Mouse (Mus musculus) right cerebral cortex, postnatal 36 days (tissue): ENCODE measurements around the gene Myzap.
"Not testable (repeated sequence)": the region's sequence is repeated elsewhere in the genome, so short reads cannot be mapped to it uniquely, and the experiment has no call there.

Experiments used
- DNase-seq, 2 experiments: peaks; one replicate each; pipeline ENCODE4 v3.0.0; 2022; ENCODE audit warnings: low spot score in 2 of 2, mixed read lengths in 1 of 2

Gene Myzap

DNA sequence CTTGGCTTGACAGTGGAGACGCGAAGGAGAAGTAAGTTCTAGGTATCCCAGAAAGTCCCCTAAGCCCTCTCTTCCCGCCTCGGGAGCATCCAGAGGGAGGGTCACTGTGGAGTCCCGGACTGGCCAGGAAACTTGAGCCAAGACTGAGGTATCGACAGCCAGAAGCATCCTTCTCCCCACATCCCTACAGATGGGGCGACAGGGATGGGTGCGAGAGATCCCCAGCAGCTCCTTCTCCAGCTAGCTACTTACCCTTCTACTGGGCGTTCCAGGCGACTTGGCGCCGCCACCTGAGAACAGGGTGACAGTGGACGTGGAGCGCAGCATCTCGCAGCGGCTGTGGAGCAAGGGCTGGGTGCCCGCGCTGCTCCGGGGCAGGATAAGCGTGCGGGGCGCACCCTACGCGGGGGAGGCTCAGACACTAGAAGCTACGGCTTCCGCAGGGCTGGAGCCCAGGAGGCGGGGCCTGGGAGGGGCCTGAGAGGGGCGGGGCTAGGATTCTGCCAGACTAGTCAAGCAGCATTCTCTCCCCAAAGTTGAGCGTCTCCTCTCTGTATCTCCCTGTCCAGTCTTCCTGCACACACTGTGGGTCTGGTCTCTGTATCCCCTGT lies at the start of gene Myzap:
Gene Myzap, minus strand, starts transcription at position 423 of the 611 bp plus-strand sequence.
- DNase-seq, result peak; percentile 30 to 59

DNA sequence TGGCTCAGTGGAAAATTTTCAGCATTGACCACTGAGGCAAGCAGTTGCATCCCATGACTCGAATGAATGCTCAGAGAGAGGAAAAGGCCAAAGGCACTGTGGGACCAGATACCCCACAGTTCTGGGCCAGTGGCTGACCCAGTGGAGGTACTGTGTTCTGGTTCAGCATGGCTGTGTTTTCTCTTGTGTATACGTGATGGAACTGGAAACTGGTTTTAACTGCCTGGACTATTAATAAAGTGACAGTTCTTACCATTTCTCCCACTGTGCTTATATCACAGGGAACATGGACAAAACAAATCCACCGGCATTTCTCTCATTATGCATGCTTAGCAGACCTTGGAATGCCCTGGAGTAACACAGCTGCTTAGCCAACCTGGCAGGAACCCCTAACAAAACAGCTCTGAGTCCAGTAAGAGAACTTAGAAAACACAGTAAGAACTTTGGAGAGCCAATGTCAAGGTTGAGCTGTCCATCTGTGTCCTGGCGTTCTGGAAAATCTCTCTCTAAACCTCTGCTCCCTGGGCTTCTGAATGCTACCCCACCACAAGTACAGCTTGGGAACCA lies 48.3 kb upstream of the Myzap start:
- no peak for DNase-seq

DNA sequence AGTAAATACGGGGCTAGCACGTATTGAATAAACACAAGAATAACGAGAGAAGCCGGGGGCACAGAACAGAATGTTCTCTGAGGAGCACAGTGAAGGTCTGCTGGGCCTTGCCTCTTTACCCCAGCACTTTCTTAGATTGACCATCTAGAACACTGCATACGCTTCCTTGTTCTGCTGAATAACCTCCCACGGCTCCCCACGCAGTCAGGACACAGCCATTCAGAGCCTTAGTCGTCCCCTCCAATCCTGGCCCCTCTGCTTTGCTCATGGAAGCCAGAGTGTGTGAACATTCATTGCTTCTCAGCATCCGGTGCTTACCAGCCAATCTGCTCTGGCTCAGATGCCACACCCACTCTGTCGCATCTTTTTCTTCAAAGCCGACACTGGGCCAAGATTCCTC lies 46.0 kb upstream of the Myzap start:
- no peak for DNase-seq

DNA sequence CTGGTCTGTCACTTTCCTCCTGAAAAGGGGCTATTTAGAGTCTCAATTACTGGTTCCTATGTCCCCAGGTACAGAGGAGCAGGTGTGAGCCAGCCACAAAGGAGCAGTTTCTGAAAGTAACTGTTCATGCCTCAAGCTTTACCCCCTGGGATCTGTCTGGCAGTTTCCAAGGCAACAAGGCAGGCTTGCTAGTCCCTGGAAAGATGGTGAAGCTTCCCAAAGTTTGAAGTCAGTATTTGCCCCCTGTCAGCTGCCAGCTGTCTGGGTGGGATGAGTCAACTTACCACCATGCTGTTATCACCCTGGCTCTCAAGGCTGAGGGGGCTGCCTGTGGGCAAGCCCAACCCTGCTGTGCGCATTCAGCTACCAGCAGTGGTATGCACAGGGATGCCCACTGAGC lies 44.7 kb upstream of the Myzap start:
- no peak for DNase-seq

DNA sequence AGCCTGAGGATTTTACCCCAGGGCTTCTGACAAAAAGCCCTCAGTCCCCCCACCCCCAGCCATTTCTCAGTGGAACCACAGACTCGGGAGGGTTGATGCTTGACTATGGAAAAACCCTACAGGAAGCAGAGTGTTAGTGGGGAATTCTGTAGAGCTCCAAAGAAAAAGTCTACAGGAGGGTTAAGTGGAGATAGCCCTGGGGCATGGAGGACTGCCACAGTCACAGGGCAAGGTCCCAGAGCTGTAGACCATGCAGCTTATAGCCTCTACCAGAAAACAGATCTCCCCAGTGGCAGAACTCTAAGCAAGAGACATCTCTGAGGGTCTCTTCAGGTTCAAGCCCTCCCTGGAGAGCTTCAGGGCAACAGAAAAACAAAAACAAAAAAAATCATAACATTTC lies 43.5 kb upstream of the Myzap start:
- DNase-seq, result no peak

DNA sequence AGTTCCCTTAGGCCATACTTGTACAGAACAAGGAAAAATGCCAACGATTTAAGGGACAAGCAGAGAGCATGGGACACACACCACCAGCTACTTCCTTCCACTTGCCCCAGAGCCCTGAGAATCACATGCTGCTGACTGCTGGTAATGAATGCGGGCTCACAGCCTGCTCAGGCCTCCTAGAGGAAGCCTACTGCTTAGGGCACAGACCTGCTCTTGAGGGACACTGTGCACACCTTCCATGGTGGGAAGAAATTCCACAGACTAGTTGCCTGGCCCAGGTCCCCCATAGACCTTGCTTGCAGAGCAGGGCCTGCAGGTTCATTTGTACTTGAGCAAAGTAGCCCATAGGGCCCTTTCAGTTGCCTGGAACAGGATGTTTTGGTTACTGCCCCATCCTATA lies 42.8 kb upstream of the Myzap start:
- DNase-seq, result no peak

DNA sequence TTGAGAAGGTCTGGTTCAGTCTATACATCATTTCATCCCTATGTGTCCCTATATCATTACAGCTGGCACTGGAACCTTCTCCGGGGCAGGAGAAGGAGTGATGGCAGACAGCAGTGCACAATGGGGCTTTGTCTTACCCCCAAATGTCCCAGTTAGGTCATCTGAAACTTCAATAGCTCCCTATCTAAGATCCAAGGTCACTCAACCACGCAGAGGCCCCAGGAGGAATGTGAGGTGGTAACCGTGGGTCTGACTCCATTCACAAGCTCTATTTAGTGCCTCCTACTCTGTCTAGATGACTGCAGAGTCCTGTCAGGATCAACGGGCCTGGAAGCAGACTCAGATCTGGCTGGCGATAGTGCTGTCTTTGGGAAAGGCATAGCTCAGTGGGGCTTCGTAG lies 36.8 kb upstream of the Myzap start:
- DNase-seq, result no peak

DNA sequence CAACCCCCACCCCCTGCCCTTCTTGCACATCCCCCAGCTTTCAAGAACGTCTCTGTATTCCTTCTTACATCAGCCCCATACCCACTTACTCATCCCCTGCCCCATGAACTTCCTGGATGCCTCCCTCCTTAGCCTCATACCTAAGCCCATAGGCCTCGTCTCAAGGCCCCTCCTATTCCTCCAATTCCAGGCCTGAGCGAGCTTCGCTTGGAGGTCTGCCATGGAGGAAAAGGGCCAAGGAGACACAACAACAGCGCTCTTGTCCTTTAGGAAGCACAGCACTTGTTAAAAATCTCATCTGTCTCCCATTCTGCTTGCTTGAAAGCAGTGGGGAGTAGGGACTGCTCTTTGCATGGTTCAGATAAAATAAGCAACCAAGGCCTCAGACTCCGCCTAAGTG lies 36.1 kb upstream of the Myzap start:
- DNase-seq, result no peak

DNA sequence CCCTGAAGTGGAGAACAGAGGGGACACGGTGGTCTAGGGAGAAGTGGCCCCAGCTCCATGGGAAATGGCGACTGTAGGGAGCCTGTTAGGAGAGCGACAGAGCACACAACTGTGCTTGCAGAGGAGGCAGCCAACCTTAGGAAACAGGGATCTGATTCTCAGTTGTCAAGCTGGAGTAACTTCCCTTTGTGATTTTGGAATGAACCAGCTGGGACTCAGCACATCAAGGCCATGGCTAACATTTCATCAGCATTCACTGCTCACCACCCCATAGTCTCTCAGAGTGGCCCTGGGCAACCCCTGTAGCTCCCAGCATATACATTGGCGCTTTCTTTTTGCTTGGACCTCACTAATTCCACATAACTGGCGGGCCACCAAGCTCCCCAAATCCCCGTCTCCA lies 33.8 kb upstream of the Myzap start:
- no peak for DNase-seq

DNA sequence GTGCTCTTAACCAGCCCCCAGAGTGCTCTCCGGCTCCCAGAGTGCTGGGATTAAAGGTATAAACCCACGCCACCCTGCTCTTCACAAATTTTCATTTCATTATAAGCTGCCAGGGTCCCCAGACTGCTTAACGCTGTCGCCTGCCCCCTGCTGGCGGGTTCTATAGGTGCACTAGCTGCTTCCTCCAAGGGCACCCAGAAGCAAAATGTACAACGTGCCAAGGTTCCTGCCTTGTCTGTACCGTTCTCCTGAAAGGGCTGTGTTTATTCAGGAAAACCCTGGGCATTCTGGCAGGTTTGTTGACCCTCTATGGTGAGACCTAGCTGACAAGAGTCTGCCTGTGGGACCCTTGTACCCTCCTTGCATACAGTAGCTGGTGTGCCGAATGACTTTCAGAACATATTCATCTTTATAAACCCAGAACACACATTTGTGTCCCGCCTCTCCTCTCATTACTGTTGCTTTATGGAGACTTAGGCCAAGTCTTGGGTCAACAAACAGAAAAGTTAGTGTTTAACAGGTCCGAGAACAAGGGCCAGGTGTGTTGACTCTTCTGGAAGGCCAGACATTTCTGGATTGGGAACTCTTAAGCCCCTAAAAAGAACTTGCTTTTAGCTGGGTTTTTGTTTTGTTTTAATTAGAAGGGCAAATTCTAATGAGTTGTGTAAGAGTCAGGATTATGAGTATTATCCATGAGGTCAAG lies 32.8 kb upstream of the Myzap start:
- DNase-seq, result peak in 1 of 2 experiments; percentile 18

DNA sequence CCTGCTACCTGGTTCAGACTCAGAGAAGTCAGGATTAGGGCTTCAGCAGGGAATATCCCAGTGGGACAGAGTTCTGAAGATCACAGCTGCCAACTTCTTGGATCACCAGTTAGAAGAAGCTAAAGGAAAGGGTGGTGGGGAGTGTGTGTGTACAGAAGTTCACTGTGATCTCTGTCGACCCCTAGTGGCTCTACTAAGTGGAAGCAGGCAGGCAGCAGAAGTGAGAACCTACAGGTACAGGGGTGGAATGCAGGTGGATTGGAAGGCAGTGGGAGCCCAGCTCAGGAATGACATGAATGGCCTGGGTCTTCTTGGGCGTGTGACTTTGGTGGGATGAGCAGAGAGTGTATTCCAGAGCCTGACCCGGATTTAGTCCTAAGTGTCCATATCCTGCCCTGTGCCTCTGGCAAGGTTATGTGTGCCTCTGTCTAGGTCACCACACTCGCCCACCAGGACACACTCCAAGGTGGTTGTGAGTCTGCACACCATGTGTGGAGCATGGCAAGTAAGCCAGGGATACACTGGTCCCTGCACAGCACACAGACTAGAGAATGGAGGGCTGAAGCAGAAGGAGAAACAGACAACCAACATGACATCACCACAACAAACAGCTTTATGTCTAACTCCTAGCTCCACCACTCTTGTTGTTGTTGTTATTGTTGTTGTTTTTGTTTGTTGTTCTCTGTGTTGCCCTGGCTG lies 31.9 kb upstream of the Myzap start:
- DNase-seq, result no peak

DNA sequence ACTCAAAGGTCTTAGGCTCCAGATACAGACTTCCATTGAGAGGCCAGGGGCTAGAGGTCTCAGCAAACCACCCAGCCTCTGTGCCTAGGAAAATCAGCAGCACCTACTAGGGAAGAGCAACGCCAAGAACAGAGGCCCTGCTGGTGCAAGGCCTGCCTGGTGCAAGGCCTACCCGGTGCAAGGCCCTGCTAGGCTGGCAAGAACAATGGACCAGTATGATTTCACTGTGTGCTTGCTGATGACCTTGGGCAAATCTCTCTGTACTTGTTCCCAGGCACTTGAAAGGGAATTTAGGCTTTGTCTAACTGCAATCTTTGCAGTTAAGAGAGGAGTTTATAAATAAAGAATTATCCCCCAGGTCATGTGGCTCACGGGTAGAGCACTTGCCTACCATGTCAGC lies 30.4 kb upstream of the Myzap start:
- no peak for DNase-seq

DNA sequence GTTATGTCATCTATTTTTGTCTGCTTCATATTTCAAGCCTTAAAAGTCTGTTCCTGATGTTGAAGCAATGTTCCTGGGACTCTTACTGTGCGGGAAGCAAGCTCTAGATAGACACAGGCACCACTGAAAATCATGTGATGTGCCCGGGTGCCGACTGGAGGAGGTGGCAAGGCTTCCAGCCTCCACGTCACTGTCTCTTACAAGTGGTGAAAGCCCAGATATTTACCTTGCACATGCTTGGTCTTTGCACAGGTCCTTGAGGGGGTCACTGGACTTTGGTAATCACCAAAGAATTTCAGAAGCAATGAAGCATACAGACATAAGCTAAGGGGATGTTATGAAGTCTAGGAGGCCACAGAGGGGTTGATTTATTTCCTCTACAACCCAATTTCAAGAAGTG lies 29.8 kb upstream of the Myzap start:
- no peak for DNase-seq

DNA sequence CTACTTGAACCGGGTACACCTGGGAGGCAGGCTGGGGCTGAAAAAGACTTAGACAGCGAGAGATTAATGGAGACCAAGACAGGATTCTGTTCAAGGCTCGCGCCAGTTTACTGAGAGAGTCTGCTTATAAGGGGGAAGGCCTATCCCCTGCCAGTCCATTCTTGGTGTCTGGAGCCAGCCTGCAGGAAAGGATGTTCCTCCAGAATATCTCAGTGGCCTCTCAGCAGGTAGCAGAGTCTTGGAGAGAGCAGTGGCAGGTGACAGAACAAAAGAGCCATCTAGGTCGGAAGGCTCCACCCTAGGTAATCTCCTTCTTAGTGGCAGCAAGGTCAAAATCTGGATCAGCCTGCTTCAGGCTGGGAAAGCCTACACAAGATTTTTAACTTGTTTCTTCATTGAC lies 28.0 kb upstream of the Myzap start:
- DNase-seq, result not testable (repeated sequence)

DNA sequence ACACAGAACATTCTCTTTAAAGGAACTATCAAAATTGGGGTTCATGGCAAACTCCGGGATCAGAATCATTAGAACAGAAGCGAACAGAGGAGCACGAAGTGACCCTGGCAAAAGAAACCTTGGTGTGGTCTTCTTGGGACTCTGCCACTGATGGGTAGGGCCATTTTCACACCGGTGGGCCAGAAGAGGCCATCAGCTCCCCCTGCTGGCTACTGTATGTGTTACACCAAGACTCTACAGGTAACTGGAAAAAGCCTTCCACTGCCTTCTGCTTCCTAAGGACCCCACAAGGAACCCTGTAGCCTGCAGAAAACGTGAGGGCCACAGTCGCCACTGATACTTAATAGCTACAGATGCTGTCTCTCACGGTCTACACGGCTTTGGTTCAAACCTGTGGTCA lies 25.2 kb upstream of the Myzap start:
- no peak for DNase-seq

DNA sequence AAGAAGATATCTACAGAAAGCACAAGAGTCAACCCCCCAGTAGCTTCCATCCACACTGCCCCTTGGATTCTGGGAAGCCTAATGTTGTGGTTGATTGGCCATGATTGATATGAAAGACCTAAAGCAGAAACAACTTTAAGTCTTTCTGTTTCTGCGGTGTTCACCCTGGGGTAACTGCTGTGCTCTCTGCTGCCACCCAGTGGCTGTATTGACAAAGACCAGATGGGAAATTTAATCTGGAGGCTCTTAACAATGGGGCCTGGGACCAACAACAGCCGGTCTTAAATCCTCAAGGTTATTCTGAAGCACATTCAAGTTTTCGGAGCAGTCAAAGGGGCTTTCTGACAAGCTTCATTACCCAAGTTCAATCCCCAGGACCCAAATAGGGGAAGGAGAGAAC lies 24.0 kb upstream of the Myzap start:
- DNase-seq, result peak; percentile 15 to 22

DNA sequence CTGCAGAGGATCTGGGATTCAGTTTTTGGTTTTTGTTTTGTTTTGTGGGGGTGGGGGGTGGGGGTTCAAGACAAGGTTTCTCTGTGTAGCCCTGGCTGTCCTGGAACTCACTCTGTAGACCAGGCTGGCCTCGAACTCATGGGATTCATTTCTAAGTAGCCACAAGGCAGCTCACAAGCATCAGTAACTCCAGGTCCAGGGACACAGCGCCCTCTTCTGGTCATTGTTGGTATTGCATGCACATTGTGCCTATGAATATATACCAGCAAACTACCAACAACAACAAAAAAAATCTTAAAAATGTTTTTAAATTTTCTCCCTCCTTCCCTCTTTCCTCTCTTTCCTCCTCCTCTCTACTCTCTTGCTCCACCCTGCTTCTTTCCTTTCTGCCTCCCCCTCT lies 22.5 kb upstream of the Myzap start:
- no peak for DNase-seq

DNA sequence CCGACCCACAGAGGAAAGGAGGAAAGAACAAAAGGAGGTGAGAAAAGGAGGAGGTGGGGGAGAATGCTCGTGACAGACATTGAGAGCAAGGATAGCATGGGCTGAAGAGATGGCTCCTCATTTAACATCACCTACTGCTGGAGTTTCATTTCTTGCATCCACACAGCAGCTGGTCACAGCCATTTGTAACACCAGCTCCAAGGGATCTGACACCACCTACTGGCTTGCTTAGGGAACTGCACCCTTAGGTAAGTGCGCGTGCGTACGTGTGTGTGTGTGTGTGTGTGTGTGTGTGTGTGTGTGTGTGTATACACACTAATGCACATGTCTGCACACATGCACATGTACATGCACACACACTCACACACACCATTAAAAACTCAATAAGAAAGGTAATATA lies 20.8 kb upstream of the Myzap start:
- DNase-seq, result no peak

DNA sequence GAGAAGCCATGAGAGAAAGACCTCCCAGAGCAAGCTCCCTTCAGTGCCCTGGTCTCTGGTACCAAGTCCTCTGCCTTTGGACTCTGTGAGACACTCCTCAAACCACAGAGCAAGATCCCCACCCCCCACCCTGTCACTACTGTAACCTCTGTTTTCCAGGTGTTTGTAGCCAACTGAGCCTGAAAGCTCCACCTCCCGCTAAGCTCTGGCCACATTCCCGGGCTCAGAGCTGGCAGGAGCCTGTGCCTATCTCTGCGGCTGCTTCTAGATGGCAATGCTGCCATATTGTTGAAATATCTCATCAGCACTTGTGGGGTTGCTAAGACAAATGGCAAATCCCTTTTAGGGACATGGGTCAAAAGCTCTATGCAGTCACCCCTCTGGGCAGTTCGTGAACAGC lies 19.7 kb upstream of the Myzap start:
- no peak for DNase-seq

DNA sequence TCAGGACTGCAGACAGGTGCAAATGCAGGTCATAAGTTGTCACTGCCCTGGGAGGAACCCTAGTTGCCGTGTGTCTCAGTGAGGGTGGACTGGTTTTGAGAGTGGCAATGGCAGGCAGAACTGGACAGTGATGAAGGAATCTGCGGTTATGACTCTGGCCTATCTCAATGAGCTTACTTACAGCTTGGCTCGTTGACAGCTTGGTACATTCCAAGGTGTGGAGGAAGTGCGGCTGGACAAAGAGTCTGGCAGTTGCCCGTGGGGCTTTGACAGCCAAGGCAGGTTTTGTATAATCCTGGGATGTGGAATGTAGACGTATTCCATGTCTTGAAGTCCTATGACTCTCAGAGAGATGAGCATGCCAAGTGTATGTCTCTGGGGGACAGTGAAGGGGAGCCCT lies 16.9 kb upstream of the Myzap start:
- DNase-seq, result no peak

DNA sequence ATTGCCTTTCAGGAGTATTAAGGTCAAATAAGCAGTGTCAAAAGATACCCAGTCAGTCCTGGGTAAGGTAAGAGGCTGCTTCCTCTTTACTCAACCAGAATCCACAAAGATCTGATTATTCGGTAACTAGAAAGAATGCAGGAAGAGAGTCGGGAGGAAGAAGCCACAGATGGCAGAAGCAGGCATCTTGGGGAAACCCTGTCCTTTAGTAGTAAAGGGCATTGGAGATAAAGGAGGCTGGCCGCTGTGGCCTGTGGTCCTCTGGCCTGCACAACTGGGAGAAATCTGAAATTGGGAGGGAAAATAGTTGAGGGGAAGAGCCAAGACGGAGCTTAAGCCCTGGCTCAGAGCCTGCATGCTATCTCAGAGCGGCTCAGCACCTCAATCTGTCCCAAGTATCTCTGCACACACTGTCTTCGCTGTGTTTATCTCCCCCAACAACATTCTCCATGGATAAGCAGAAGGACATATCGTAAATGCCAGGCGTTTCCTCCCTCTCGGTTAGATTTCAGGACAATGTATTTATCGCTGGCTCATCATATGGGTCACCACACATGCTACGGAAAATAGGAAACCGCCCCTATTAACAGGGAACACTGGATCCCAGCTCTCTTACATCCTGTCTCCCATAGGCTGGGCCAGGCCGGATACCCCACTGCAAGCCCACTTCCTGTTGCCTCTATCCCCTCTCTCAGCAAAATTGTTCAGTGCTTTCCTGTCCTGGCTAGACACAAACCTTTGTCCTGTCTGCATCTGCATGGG lies 14.3 kb upstream of the Myzap start:
- no peak for DNase-seq
